Comparison of ENCODE assay signal across 8 mouse cellular contexts in the genomic region with DNA sequence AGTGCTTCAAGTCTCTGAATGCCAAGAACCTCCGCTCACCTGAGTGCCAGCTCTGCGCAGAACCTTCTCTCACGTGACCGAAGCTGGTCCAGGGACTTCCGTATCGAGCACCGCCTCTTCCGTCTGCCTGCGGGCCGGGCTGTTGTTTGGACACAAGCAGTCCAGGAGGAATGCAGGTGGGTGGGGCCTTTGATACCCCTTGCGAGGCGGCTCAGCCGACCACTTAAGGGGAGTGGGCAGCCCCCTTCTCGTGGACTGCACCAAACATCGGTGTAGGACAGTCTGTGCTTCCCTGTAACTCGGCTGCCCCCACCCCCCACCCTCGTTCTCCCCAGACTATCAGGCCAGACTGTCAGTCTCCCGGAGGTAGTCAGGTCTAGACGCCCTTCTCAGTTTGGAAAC. TPM values are rescaled to one million over a fixed set of nuclear protein-coding genes. Genes with fewer than 3 reads are reported as not detected.
DNase-seq lines count a peak whose midpoint lies in the region; ATAC-seq and TF ChIP-seq lines count a peak whose summit lies in the region.

A gene (minus strand): TSS at position 100 of the 402 bp plus-strand sequence.

- peak within 1 kb of the TSS; percentile 78 for H3K4me3 ChIP-seq in ES-Bruce4 (ENCODE audit: low read depth, low read length)
- peak within 1 kb of the TSS; percentile 56 for H3K4me3 ChIP-seq in forebrain, embryonic 13.5 days
- peak within 1 kb of the TSS; percentile 74 for H3K4me3 ChIP-seq in liver, postnatal 0 days (ENCODE audit: low read depth, low read length)
- H3K4me3 ChIP-seq in neural tube, embryonic 15.5 days (replicated peaks): peak within 1 kb of the TSS; percentile 67

- no peaks in the 10 kb centered on the region for H3K27me3 ChIP-seq in ES-Bruce4 (ENCODE audit: control insufficient read depth, insufficient read depth, low read length, poor library complexity, severe bottlenecking)
- no peaks in the 10 kb centered on the region for H3K27me3 ChIP-seq in forebrain, embryonic 13.5 days
- H3K27me3 ChIP-seq in liver, postnatal 0 days (ENCODE audit: insufficient read depth, low read length): no peaks in the 10 kb centered on the region
- H3K27me3 ChIP-seq in neural tube, embryonic 15.5 days (replicated peaks): no peaks in the 10 kb centered on the region

- H3K36me3 ChIP-seq in ES-Bruce4 (ENCODE audit: control insufficient read depth, insufficient read depth, low read length, poor library complexity, severe bottlenecking): peaks cover 26% of the 10 kb centered on the region
- H3K36me3 ChIP-seq in forebrain, embryonic 13.5 days (ENCODE audit: poor library complexity, severe bottlenecking): peaks cover 41% of the 10 kb centered on the region
- peaks cover 30% of the 10 kb centered on the region for H3K36me3 ChIP-seq in liver, postnatal 0 days (replicated peaks; ENCODE audit: insufficient read depth, low read length)
- peaks cover 32% of the 10 kb centered on the region for H3K36me3 ChIP-seq in neural tube, embryonic 15.5 days

- peak within 1 kb of the TSS; percentile 79 for H3K4me2 ChIP-seq in forebrain, embryonic 13.5 days
- peak within 1 kb of the TSS; percentile 82 for H3K4me2 ChIP-seq in liver, postnatal 0 days (ENCODE audit: low read depth, low read length)
- H3K4me2 ChIP-seq in neural tube, embryonic 15.5 days: peak within 1 kb of the TSS; percentile 92

- under 1% methylated on average over 19 of the region's 19 CpGs for WGBS in forebrain, embryonic 13.5 days
- under 1% methylated on average over 19 of the region's 19 CpGs for WGBS in large intestine, adult 2 months
- WGBS in liver, postnatal 0 days (ENCODE audit: insufficient replicate concordance): 0% methylated on average over 19 of the region's 19 CpGs
- WGBS in neural tube, embryonic 15.5 days: under 1% methylated on average over 19 of the region's 19 CpGs

- peak; percentile 82 for TF ChIP-seq POLR2A in ES-Bruce4 (IDR thresholded peaks at IDR 0.05; ENCODE audit: insufficient read depth, low read length)

- TF ChIP-seq CTCF in ES-Bruce4 (IDR thresholded peaks at IDR 0.05; ENCODE audit: low read depth, low read length): no peak
- TF ChIP-seq CTCF in liver, postnatal 0 days (IDR thresholded peaks at IDR 0.05; ENCODE audit: low read depth): no peak

- H3K9me3 ChIP-seq in ES-Bruce4 (replicated peaks; ENCODE audit: control insufficient read depth, insufficient read depth, low read length, poor library complexity, severe bottlenecking): no peaks in the 10 kb centered on the region
- no peaks in the 10 kb centered on the region for H3K9me3 ChIP-seq in forebrain, embryonic 13.5 days (replicated peaks)
- H3K9me3 ChIP-seq in liver, postnatal 0 days (ENCODE audit: low read length): no peaks in the 10 kb centered on the region
- H3K9me3 ChIP-seq in neural tube, embryonic 15.5 days (replicated peaks): no peaks in the 10 kb centered on the region

- peak; percentile 92 for ATAC-seq in cerebellum, adult (ENCODE audit: insufficient number of reproducible peaks, low FRiP score, low TSS enrichment)
- ATAC-seq in forebrain, embryonic 13.5 days: peak; percentile 96
- peak; percentile 90 for ATAC-seq in liver, postnatal 0 days
- ATAC-seq in neural tube, embryonic 15.5 days (ENCODE audit: low FRiP score): peak; percentile 95

- H3K27ac ChIP-seq in ES-Bruce4 (ENCODE audit: insufficient read depth, low read length): no peak within 1 kb of the TSS
- H3K27ac ChIP-seq in forebrain, embryonic 13.5 days: peak within 1 kb of the TSS; percentile 51; the same call in 1 of the 2 replicates
- H3K27ac ChIP-seq in liver, postnatal 0 days (ENCODE audit: low read depth): peak within 1 kb of the TSS; percentile 35; the same call in 1 of the 2 replicates
- peak within 1 kb of the TSS; percentile 79 for H3K27ac ChIP-seq in neural tube, embryonic 15.5 days (replicated peaks)

- peak; percentile 88 for DNase-seq in heart, postnatal 10 days
- peak; percentile 75 for DNase-seq in large intestine, adult 2 months (ENCODE audit: low read depth, low spot score)
- peak; percentile 83 for DNase-seq in liver, postnatal 0 days
- DNase-seq in testis, postnatal 14 days (ENCODE audit: low spot score): peak; percentile 86

- intact Hi-C loops in heart, postnatal 10 days (cut with DNase I): no loop called here

- TF ChIP-seq EP300 in ES-Bruce4 (IDR thresholded peaks at IDR 0.05; ENCODE audit: insufficient read depth, low read depth, low read length): no peak
- TF ChIP-seq EP300 in liver, postnatal 0 days (IDR thresholded peaks at IDR 0.05; ENCODE audit: low read depth): no peak

- peak within 1 kb of the TSS; percentile 64 for H3K9ac ChIP-seq in ES-Bruce4 (ENCODE audit: low read depth, poor library complexity, severe bottlenecking)
- peak within 1 kb of the TSS; percentile 72 for H3K9ac ChIP-seq in forebrain, embryonic 13.5 days
- peak within 1 kb of the TSS; percentile 72 for H3K9ac ChIP-seq in liver, postnatal 0 days (replicated peaks)
- H3K9ac ChIP-seq in neural tube, embryonic 15.5 days (replicated peaks): peak within 1 kb of the TSS; percentile 77

- H3K4me1 ChIP-seq in ES-Bruce4 (ENCODE audit: control insufficient read depth, insufficient read depth, low read length): no peaks in the 10 kb centered on the region
- peaks cover 14% of the 10 kb centered on the region for H3K4me1 ChIP-seq in forebrain, embryonic 13.5 days
- H3K4me1 ChIP-seq in liver, postnatal 0 days (ENCODE audit: insufficient read depth): peaks cover 12% of the 10 kb centered on the region
- peaks cover 15% of the 10 kb centered on the region for H3K4me1 ChIP-seq in neural tube, embryonic 15.5 days

RNA-seq across cellular contexts. Expression of the gene that starts here (rescaled TPM):
- polyA plus RNA-seq in ES-Bruce4 (2011; ENCODE audit: insufficient read depth, insufficient read length, low read depth, missing spikeins): 58.1 and 60.0 TPM in 2 replicates
- polyA plus RNA-seq in forebrain, embryonic 13.5 days (2015; fragmentation: Nextera tagmentation; extraction: Ambion mirVana): 56.7 and 57.1 TPM in 2 replicates
- total RNA-seq in heart, postnatal 10 days (2021): 10 to 100 TPM; 52.1 to 59.3 TPM
- 46.8 and 47.5 TPM in 2 replicates for polyA plus RNA-seq in large intestine, adult 2 months (2012; rRNA removed)
- 16.5 and 17.6 TPM in 2 replicates for polyA plus RNA-seq in liver, postnatal 0 days (2015; fragmentation: Nextera tagmentation; extraction: Ambion mirVana)
- polyA plus RNA-seq in neural tube, embryonic 15.5 days (2015; fragmentation: Nextera tagmentation; extraction: Ambion mirVana): 57.4 and 58.0 TPM in 2 replicates
